Mouse (Mus musculus) hindbrain, embryonic 10.5 days (tissue): ENCODE results near the gene Adra2b. TPM values are rescaled to one million over a fixed set of nuclear protein-coding genes. Genes with fewer than 3 reads are reported as not detected.

ENCODE experiments used
- DNase-seq: peaks from one replicate; pipeline ENCODE4 v3.0.0-alpha.2; 2017; ENCODE audit warnings: low spot score
- H3K27ac ChIP-seq: fragments of 300-500 bp; sonication (generic); 2 replicates; pipeline ENCODE4 v1.5.1; 2016; ENCODE audit warnings: mild to moderate bottlenecking, moderate library complexity
- H3K27me3 ChIP-seq: fragments of 300-500 bp; sonication (generic); 2 replicates; pipeline ENCODE4 v1.6.1; 2016; ENCODE audit warnings: mild to moderate bottlenecking; ENCODE audit not compliant: poor library complexity, insufficient read depth, severe bottlenecking
- H3K36me3 ChIP-seq: fragments of 300-500 bp; sonication (generic); 2 replicates; pipeline ENCODE4 v1.6.1; 2016; ENCODE audit warnings: mild to moderate bottlenecking, moderate library complexity
- H3K4me1 ChIP-seq: fragments of 300-500 bp; sonication (generic); replicated peaks from 2 replicates; pipeline ENCODE4 v1.6.1; 2016; ENCODE audit warnings: mild to moderate bottlenecking
- H3K4me3 ChIP-seq: fragments of 300-500 bp; sonication (generic); 2 replicates; pipeline ENCODE4 v1.5.1; 2016; ENCODE audit warnings: mild to moderate bottlenecking, moderate library complexity
- H3K9me3 ChIP-seq: fragments of 300-500 bp; sonication (generic); 2 replicates; pipeline ENCODE4 v1.6.1; 2016; ENCODE audit warnings: mild to moderate bottlenecking, moderate library complexity
- WGBS: fragments of 180-500 bp; shearing (Covaris S2); methylation state at CpG from one replicate; pipeline ENCODE4 v1.1.7; 2016; 5-methylcytosine and 5-hydroxymethylcytosine counted together
- polyA plus RNA-seq: library from polyadenylated mRNA; unstranded; fragments of >200 nt; fragmentation: Nextera tagmentation; extraction: Ambion mirVana; gene quantifications from 2 replicates; pipeline ENCODE4 v1.2.1, GENCODE M21; 2016

Adra2b gene
- polyA plus RNA-seq, 1 experiment from 2014 or later: 3.0 TPM

- H3K4me3 ChIP-seq: no peak overlapping the region
- no peaks in the 10 kb centered on the region for H3K9me3 ChIP-seq
- 89% methylated on average over 6 of the region's 6 CpGs for WGBS
- H3K27me3 ChIP-seq: no peaks in the 10 kb centered on the region; the same call in 1 of the 2 replicates
- DNase-seq: no peak
- H3K4me1 ChIP-seq: no peaks in the 10 kb centered on the region
- H3K36me3 ChIP-seq: no peaks in the 10 kb centered on the region
- H3K27ac ChIP-seq: no peak overlapping the region
These were observed 48.1 kb downstream of the Adra2b start for GRCm38 (mm10) chr2:127411126-127411525.

GRCm38 (mm10) chr2:127415806-127416205 is 52.8 kb downstream of the Adra2b start:
- 83% methylated on average over 10 of the region's 10 CpGs for WGBS
- Histone ChIP-seq H3K9me3 (no peaks in the 10 kb centered on the region), H3K36me3 (no peaks in the 10 kb centered on the region), H3K4me3 (no peak overlapping the region), H3K27ac (no peak overlapping the region), H3K27me3 (no peaks in the 10 kb centered on the region; the same call in 1 of the 2 replicates), H3K4me1 (no peaks in the 10 kb centered on the region)
- DNase-seq: no peak

- Histone ChIP-seq H3K36me3 (no peaks in the 10 kb centered on the region), H3K27ac (no peak overlapping the region), H3K4me3 (no peak overlapping the region), H3K27me3 (no peaks in the 10 kb centered on the region; the same call in 1 of the 2 replicates), H3K4me1 (no peaks in the 10 kb centered on the region), H3K9me3 (no peaks in the 10 kb centered on the region)
- DNase-seq: no peak
- WGBS: 66% methylated on average over 3 of the region's 3 CpGs
These were observed 53.7 kb downstream of the Adra2b start for GRCm38 (mm10) chr2:127416706-127417105.

Other genes with a start within 250 kb of the Adra2b start
- 83.7 and 110 TPM in 2 replicates for gene Ncaph, start 229.3 kb upstream of the Adra2b start, polyA plus RNA-seq
- gene Itpripl1, start 219.8 kb upstream of the Adra2b start, polyA plus RNA-seq: 12.6 and 14.1 TPM in 2 replicates
- gene 1810024B03Rik, start 154.9 kb upstream of the Adra2b start, polyA plus RNA-seq: 2.5 and 2.6 TPM in 2 replicates
- gene Snrnp200, start 154.8 kb upstream of the Adra2b start, polyA plus RNA-seq: 85.7 and 96.5 TPM in 2 replicates
- 53.2 and 55.4 TPM in 2 replicates for gene Ciao1, start 115.4 kb upstream of the Adra2b start, polyA plus RNA-seq
- gene Tmem127, start 115.3 kb upstream of the Adra2b start, polyA plus RNA-seq: 26.5 and 27.3 TPM in 2 replicates
- gene Stard7, start 93.0 kb upstream of the Adra2b start, polyA plus RNA-seq: 73.6 and 78.7 TPM in 2 replicates
- gene Dusp2, start 27.0 kb upstream of the Adra2b start, polyA plus RNA-seq: 5.2 and 5.7 TPM in 2 replicates
- not detected in 2 replicates for gene Astl, start 24.6 kb upstream of the Adra2b start, polyA plus RNA-seq
- gene Gpat2, start 62.0 kb downstream of the Adra2b start, polyA plus RNA-seq: 0.10 and 0.24 TPM in 2 replicates
- gene Fahd2a, start 81.4 kb downstream of the Adra2b start, polyA plus RNA-seq: 20.5 and 27.1 TPM in 2 replicates
- 2.2 TPM in 2 replicates for gene Kcnip3, start 158.9 kb downstream of the Adra2b start, polyA plus RNA-seq
- gene Prom2, start 178.3 kb downstream of the Adra2b start, polyA plus RNA-seq: 0.65 and 0.85 TPM in 2 replicates
- 8.0 and 8.3 TPM in 2 replicates for gene Zfp661, start 223.9 kb downstream of the Adra2b start, polyA plus RNA-seq
- 158 and 163 TPM in 2 replicates for gene Mrps5, start 224.0 kb downstream of the Adra2b start, polyA plus RNA-seq